21 mouse cellular contexts compared by ENCODE assay signal in the genomic region with DNA sequence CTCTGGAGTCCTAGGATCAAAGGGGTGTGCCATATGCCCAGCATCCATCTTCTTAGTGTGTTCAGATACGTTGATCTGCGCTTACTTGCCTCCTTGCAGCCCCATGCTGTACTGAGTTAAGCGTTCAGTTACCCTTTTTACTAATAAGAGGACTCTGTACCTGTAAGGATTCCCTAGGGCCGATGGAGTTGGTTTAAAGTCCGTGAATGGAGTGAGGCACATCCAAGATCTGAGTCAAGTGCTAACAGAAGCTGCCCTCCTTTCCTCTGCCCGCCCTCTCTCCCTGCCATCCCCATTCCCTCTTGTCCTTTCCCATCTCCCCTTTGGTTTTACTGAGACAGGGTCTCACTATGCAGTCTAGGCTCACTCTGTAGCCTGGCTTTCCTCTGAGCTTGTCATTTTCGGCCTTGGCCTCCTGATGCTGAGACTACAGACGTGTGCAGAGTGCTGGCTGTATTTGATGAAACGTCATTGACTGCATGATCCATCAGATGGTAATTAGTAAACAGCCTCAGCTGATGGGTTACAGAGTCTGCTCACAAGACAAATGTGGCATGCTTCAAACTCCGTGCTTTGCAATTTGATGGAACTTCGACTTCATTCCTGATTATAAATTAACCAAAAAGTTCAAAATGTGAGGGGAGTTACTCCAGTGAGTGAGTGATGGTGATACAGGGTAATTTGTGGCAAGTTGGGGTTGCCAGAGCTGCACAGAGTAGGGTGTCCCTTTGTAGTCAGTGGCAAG. TPM values are rescaled to one million over a fixed set of nuclear protein-coding genes. Genes with fewer than 3 reads are reported as not detected.
A peak's percentile ranks its signal among the peaks of the same experiment; 100 is the strongest.
DNase-seq lines count a peak whose midpoint lies in the region; ATAC-seq and TF ChIP-seq lines count a peak whose summit lies in the region.
"Had no signal": no experiment of that assay in that cellular context is flagged by ENCODE, and none has a peak within 500 bp of the region (broad histone marks: within the 10 kb centered on the region; RNA-seq: fewer than 3 reads in every experiment).

No protein-coding gene starts in this region.

- H3K4me2 ChIP-seq in kidney, embryonic 15.5 days = no peak overlapping the region
- no peak overlapping the region for H3K4me2 ChIP-seq in kidney, embryonic 16.5 days (replicated peaks; ENCODE audit: low read depth, low read length)
- H3K4me2 ChIP-seq: embryonic facial prominence, embryonic 15.5 days; heart, embryonic 11.5 days; heart, embryonic 15.5 days; hindbrain, embryonic 14.5 days had no signal

- no peak overlapping the region for H3K4me3 ChIP-seq in kidney, embryonic 15.5 days (replicated peaks)
- H3K4me3 ChIP-seq in kidney, adult 2 months (ENCODE audit: insufficient read depth, low read depth, low read length) = no peak overlapping the region
- no peak overlapping the region for H3K4me3 ChIP-seq in kidney, embryonic 16.5 days (ENCODE audit: low read length)
- H3K4me3 ChIP-seq: embryonic facial prominence, embryonic 15.5 days; erythroblast, embryonic 14.5 days; forebrain, embryonic 10.5 days; heart, adult 2 months; heart, embryonic 15.5 days; hindbrain, embryonic 10.5 days had no signal

- H3K4me1 ChIP-seq in kidney, embryonic 15.5 days = no peaks in the 10 kb centered on the region
- H3K4me1 ChIP-seq in kidney, adult 2 months (ENCODE audit: control insufficient read depth, insufficient read depth, low read length) = peaks cover 7% of the 10 kb centered on the region; the same call in 1 of the 2 replicates
- H3K4me1 ChIP-seq in kidney, embryonic 16.5 days (ENCODE audit: insufficient read depth, low read length) = no peaks in the 10 kb centered on the region
- H3K4me1 ChIP-seq: embryonic facial prominence, embryonic 15.5 days; heart, embryonic 15.5 days had no signal

- H3K27me3 ChIP-seq in kidney, embryonic 15.5 days = peaks cover 8% of the 10 kb centered on the region; the same call in 1 of the 2 replicates
- no peaks in the 10 kb centered on the region for H3K27me3 ChIP-seq in kidney, adult 2 months (replicated peaks; ENCODE audit: control insufficient read depth, insufficient read depth, low read length)
- H3K27me3 ChIP-seq in kidney, embryonic 16.5 days (ENCODE audit: insufficient read depth, low read length) = 0 out of 2 replicates have a peak, but pooled peaks cover 2% of the 10 kb centered on the region
- H3K27me3 ChIP-seq: embryonic facial prominence, embryonic 15.5 days had no signal

- no peak for TF ChIP-seq CTCF in kidney, adult 2 months (conservative IDR thresholded peaks at IDR 0.05; ENCODE audit: insufficient read depth, insufficient read length, low read depth, low read length)

- H3K36me3 ChIP-seq in kidney, embryonic 15.5 days = no peaks in the 10 kb centered on the region
- no peaks in the 10 kb centered on the region for H3K36me3 ChIP-seq in kidney, adult 2 months (ENCODE audit: control insufficient read depth, insufficient read depth, low read length)
- H3K36me3 ChIP-seq in kidney, embryonic 16.5 days (ENCODE audit: insufficient read depth, low read length) = no peaks in the 10 kb centered on the region
- H3K36me3 ChIP-seq: embryonic facial prominence, embryonic 15.5 days; forebrain, embryonic 10.5 days; heart, embryonic 15.5 days; hindbrain, embryonic 10.5 days had no signal

- TF ChIP-seq POLR2A in kidney, adult 2 months (IDR thresholded peaks at IDR 0.05; ENCODE audit: low read depth, low read length) = no peak

- H3K27ac ChIP-seq in kidney, embryonic 15.5 days = no peak overlapping the region
- H3K27ac ChIP-seq in kidney, adult 2 months (ENCODE audit: insufficient read depth, low read depth, low read length) = peak overlapping the region; percentile 72
- no peak overlapping the region for H3K27ac ChIP-seq in kidney, embryonic 16.5 days (ENCODE audit: low read length)
- H3K27ac ChIP-seq: embryonic facial prominence, embryonic 15.5 days; forebrain, embryonic 10.5 days; heart, adult 2 months; heart, embryonic 15.5 days; hindbrain, embryonic 10.5 days; hindbrain, embryonic 14.5 days had no signal

- no peak overlapping the region for H3K9ac ChIP-seq in kidney, embryonic 15.5 days
- no peak overlapping the region for H3K9ac ChIP-seq in kidney, embryonic 16.5 days (replicated peaks; ENCODE audit: low read length)
- H3K9ac ChIP-seq: embryonic facial prominence, embryonic 15.5 days; heart, embryonic 15.5 days; hindbrain, embryonic 14.5 days had no signal

- DNase-seq in kidney, adult 11 months = peak; percentile 79
- DNase-seq in kidney, adult 2 months = peak; percentile 92
- DNase-seq in kidney, postnatal 25 days = peak; percentile 51 to 73
- no peak for DNase-seq in ovary, adult 18-20 months (ENCODE audit: low spot score)
- DNase-seq in cerebellum, postnatal 14 days = no peak
- DNase-seq: adrenal gland, postnatal 10 days; cerebellum, adult 11-12 months; cerebellum, adult 9-10 months; gastrocnemius, postnatal 10 days; heart, adult 2 months; heart, postnatal 14 days had no signal

- WGBS in kidney, embryonic 15.5 days = 71% methylated on average over 11 of the region's 11 CpGs
- 42% methylated on average over 11 of the region's 11 CpGs for WGBS in kidney, adult 2 months
- WGBS in kidney, embryonic 16.5 days = 65% methylated on average over 11 of the region's 11 CpGs

- no peak for ATAC-seq in kidney, embryonic 15.5 days (replicated peaks; ENCODE audit: low FRiP score)
- ATAC-seq in kidney, embryonic 16.5 days (ENCODE audit: low FRiP score, low TSS enrichment) = peak; percentile 77; the same call in 1 of the 2 replicates
- ATAC-seq: forebrain, embryonic 14.5 days had no signal

- H3K9me3 ChIP-seq in kidney, embryonic 15.5 days (replicated peaks) = no peaks in the 10 kb centered on the region
- H3K9me3 ChIP-seq in kidney, embryonic 16.5 days (ENCODE audit: low read length) = no peaks in the 10 kb centered on the region
- H3K9me3 ChIP-seq: embryonic facial prominence, embryonic 15.5 days; forebrain, embryonic 10.5 days; heart, embryonic 15.5 days; hindbrain, embryonic 10.5 days had no signal

RNA-seq across cellular contexts. Expression of gene Dnajc19, which starts 31.0 kb away (rescaled TPM):
- polyA plus RNA-seq in kidney, embryonic 15.5 days (2015; fragmentation: Nextera tagmentation; extraction: Ambion mirVana) = 151 and 167 TPM in 2 replicates
- polyA plus RNA-seq in kidney, adult 2 months (2012; rRNA removed) = 135 and 216 TPM in 2 replicates
- polyA plus RNA-seq in kidney, embryonic 16.5 days (2015; fragmentation: Nextera tagmentation; extraction: Ambion mirVana) = 131 and 147 TPM in 2 replicates

Comparison
In these comparisons a context has a peak if more than half of its experiments do, and no peak if none do; other contexts are left out.
1. DNase-seq: peak in kidney, adult 11 months (single experiment), kidney, adult 2 months (single experiment) and kidney, postnatal 25 days (2 of 2); none in ovary, adult 18-20 months (single experiment) and cerebellum, postnatal 14 days (0 of 2).